Mouse (Mus musculus) forebrain, embryonic 10.5 days (tissue): ENCODE data around the gene Klra17. TPM values are rescaled to one million over a fixed set of nuclear protein-coding genes. Genes with fewer than 3 reads are reported as not detected.
"Not testable (repeated sequence)": the region's sequence is repeated elsewhere in the genome, so short reads cannot be mapped to it uniquely, and the experiment has no call there.

Source experiments
- DNase-seq: peaks from one replicate; pipeline ENCODE4 v3.0.0-alpha.2; 2017; ENCODE audit warnings: low spot score; ENCODE audit errors: extremely low spot score
- H3K27ac ChIP-seq: fragments of 300-500 bp; sonication (generic); 2 replicates; pipeline ENCODE4 v1.5.1; 2016; ENCODE audit warnings: mild to moderate bottlenecking
- H3K27me3 ChIP-seq: fragments of 300-500 bp; sonication (generic); 2 replicates; pipeline ENCODE4 v1.6.1; 2016; ENCODE audit warnings: mild to moderate bottlenecking; ENCODE audit not compliant: poor library complexity, severe bottlenecking
- H3K36me3 ChIP-seq: fragments of 300-500 bp; sonication (generic); replicated peaks from 2 replicates; pipeline ENCODE4 v1.6.1; 2016; ENCODE audit warnings: mild to moderate bottlenecking, moderate library complexity
- H3K4me1 ChIP-seq: fragments of 300-500 bp; sonication (generic); 2 replicates; pipeline ENCODE4 v1.6.1; 2016
- H3K4me3 ChIP-seq: fragments of 300-500 bp; sonication (generic); 2 replicates; pipeline ENCODE4 v1.5.1; 2016; ENCODE audit warnings: mild to moderate bottlenecking, moderate library complexity
- H3K9me3 ChIP-seq: fragments of 300-500 bp; sonication (generic); 2 replicates; pipeline ENCODE4 v1.6.1; 2016; ENCODE audit warnings: mild to moderate bottlenecking, moderate library complexity
- WGBS: fragments of 180-500 bp; shearing (Covaris S2); methylation state at CpG from one replicate; pipeline ENCODE4 v1.1.7; 2016; 5-methylcytosine and 5-hydroxymethylcytosine counted together
- polyA plus RNA-seq: library from polyadenylated mRNA; unstranded; fragments of >200 nt; fragmentation: Nextera tagmentation; extraction: Ambion mirVana; gene quantifications from 2 replicates; pipeline ENCODE4 v1.2.1, GENCODE M21; 2016

The Klra17 gene
- not detected in 2 replicates for polyA plus RNA-seq

GRCm38 (mm10) chr6:129876549-129876948 lies at the start of gene Klra17:
Gene Klra17 (minus strand): TSS chr6:129876672.
- DNase-seq: no peak
- no peak within 1 kb of the TSS for H3K4me3 ChIP-seq
- no peaks in the 10 kb centered on the region for H3K4me1 ChIP-seq
- H3K27me3 ChIP-seq: no peaks in the 10 kb centered on the region
- peaks cover 29% of the 10 kb centered on the region for H3K9me3 ChIP-seq
- no peak within 1 kb of the TSS for H3K27ac ChIP-seq
- WGBS: 54% methylated on average over 1 of the region's 1 CpGs
- H3K36me3 ChIP-seq: no peaks in the 10 kb centered on the region

GRCm38 (mm10) chr6:129917476-129917946 lies 41.0 kb upstream of the Klra17 start, which contains the start of gene Klra5:
Gene Klra5 (minus strand): TSS chr6:129917650.
- not testable (repeated sequence) for H3K36me3 ChIP-seq, H3K4me3 ChIP-seq, DNase-seq, H3K4me1 ChIP-seq, H3K27ac ChIP-seq, H3K27me3 ChIP-seq
- H3K9me3 ChIP-seq: peaks cover 52% of the 10 kb centered on the region

- H3K9me3 ChIP-seq: peaks cover 49% of the 10 kb centered on the region
- DNase-seq: no peak
- no peak overlapping the region for H3K4me3 ChIP-seq
- no peaks in the 10 kb centered on the region for H3K4me1 ChIP-seq
- no peaks in the 10 kb centered on the region for H3K27me3 ChIP-seq
- no peaks in the 10 kb centered on the region for H3K36me3 ChIP-seq
- H3K27ac ChIP-seq: no peak overlapping the region
- 89% methylated on average over 1 of the region's 1 CpGs for WGBS
Measured at GRCm38 (mm10) chr6:129916996-129917395, 40.5 kb upstream of the Klra17 start.

- WGBS: 89% methylated on average over 2 of the region's 2 CpGs
- H3K36me3 ChIP-seq: no peaks in the 10 kb centered on the region
- H3K27ac ChIP-seq: no peak overlapping the region
- no peaks in the 10 kb centered on the region for H3K4me1 ChIP-seq
- H3K4me3 ChIP-seq: no peak overlapping the region
- no peak for DNase-seq
- no peaks in the 10 kb centered on the region for H3K27me3 ChIP-seq
- peaks cover 51% of the 10 kb centered on the region for H3K9me3 ChIP-seq
Measured at GRCm38 (mm10) chr6:129882525-129882924, 6.1 kb upstream of the Klra17 start.

- H3K4me3 ChIP-seq, H3K36me3 ChIP-seq, H3K27me3 ChIP-seq, DNase-seq, H3K27ac ChIP-seq, H3K9me3 ChIP-seq, H3K4me1 ChIP-seq: not testable (repeated sequence)
- no CpG with 5 or more reads among the region's 3 CpGs for WGBS
Measured at GRCm38 (mm10) chr6:129862349-129862748, 14.1 kb downstream of the Klra17 start, which contains the start of gene Gm17631. Gene Gm17631 (plus strand): TSS chr6:129862649.

- WGBS: 88% methylated on average over 1 of the region's 1 CpGs
- Histone ChIP-seq H3K27me3 (no peaks in the 10 kb centered on the region), H3K9me3 (peaks cover 30% of the 10 kb centered on the region), H3K4me1 (no peaks in the 10 kb centered on the region), H3K27ac (no peak overlapping the region), H3K36me3 (no peaks in the 10 kb centered on the region), H3K4me3 (no peak overlapping the region)
- DNase-seq: no peak
Measured at GRCm38 (mm10) chr6:129825559-129825958, 50.9 kb downstream of the Klra17 start.

GRCm38 (mm10) chr6:129824004-129824403 lies 52.5 kb downstream of the Klra17 start:
- 94% methylated on average over 1 of the region's 1 CpGs for WGBS
- H3K4me1 ChIP-seq: no peaks in the 10 kb centered on the region
- H3K36me3 ChIP-seq: no peaks in the 10 kb centered on the region

GRCm38 (mm10) chr6:129817731-129818130 lies 58.7 kb downstream of the Klra17 start:
- WGBS: 74% methylated on average over 3 of the region's 3 CpGs

More at GRCm38 (mm10) chr6:129824004-129824403, 52.5 kb downstream of the Klra17 start:
- H3K4me3 ChIP-seq: no peak overlapping the region
- H3K27ac ChIP-seq: no peak overlapping the region
- DNase-seq: no peak
- H3K9me3 ChIP-seq: peaks cover 32% of the 10 kb centered on the region
- no peaks in the 10 kb centered on the region for H3K27me3 ChIP-seq

GRCm38 (mm10) chr6:129784170-129784569 lies 92.3 kb downstream of the Klra17 start, which contains the start of gene Gm156:
Gene Gm156 (minus strand): TSS chr6:129784270.
- not testable (repeated sequence) for H3K36me3 ChIP-seq, H3K9me3 ChIP-seq, H3K4me3 ChIP-seq, DNase-seq, H3K27me3 ChIP-seq, H3K27ac ChIP-seq, H3K4me1 ChIP-seq
- 87% methylated on average over 3 of the region's 3 CpGs for WGBS

More at GRCm38 (mm10) chr6:129817731-129818130, 58.7 kb downstream of the Klra17 start:
- Histone ChIP-seq H3K27me3 (no peaks in the 10 kb centered on the region), H3K4me3 (no peak overlapping the region), H3K27ac (no peak overlapping the region), H3K9me3 (peaks cover 19% of the 10 kb centered on the region), H3K4me1 (no peaks in the 10 kb centered on the region), H3K36me3 (no peaks in the 10 kb centered on the region)
- DNase-seq: no peak

Other genes with a start within 250 kb of the Klra17 start
- not detected in 2 replicates for gene Klrc3, start 233.3 kb downstream of the Klra17 start, polyA plus RNA-seq
- gene Klrc2, start 216.0 kb downstream of the Klra17 start, polyA plus RNA-seq: not detected in 2 replicates
- gene Klrc1, start 197.7 kb downstream of the Klra17 start, polyA plus RNA-seq: not detected in 2 replicates
- not detected in 2 replicates for gene Klri1, start 159.5 kb downstream of the Klra17 start, polyA plus RNA-seq
- gene Klri2, start 136.2 kb downstream of the Klra17 start, polyA plus RNA-seq: not detected in 2 replicates
- not detected in 2 replicates for gene Gm156, start 92.4 kb downstream of the Klra17 start, polyA plus RNA-seq
- gene Gm17631, start 14.0 kb downstream of the Klra17 start, polyA plus RNA-seq: not detected in 2 replicates
- not detected in 2 replicates for gene Klra5, start 41.0 kb upstream of the Klra17 start, polyA plus RNA-seq
- not detected in 2 replicates for gene Klra6, start 150.3 kb upstream of the Klra17 start, polyA plus RNA-seq
- gene Klra4, start 190.6 kb upstream of the Klra17 start, polyA plus RNA-seq: not detected in 2 replicates